Mouse (Mus musculus): ENCODE data around the gene Pabpn1. TPM values are rescaled to one million over a fixed set of nuclear protein-coding genes. Genes with fewer than 3 reads are reported as not detected.
"Not testable (repeated sequence)": the region's sequence is repeated elsewhere in the genome, so short reads cannot be mapped to it uniquely, and the experiment has no call there.

The Pabpn1 gene
- total RNA-seq, 2 experiments from 2014 or later, result 159 to 198 TPM

DNA sequence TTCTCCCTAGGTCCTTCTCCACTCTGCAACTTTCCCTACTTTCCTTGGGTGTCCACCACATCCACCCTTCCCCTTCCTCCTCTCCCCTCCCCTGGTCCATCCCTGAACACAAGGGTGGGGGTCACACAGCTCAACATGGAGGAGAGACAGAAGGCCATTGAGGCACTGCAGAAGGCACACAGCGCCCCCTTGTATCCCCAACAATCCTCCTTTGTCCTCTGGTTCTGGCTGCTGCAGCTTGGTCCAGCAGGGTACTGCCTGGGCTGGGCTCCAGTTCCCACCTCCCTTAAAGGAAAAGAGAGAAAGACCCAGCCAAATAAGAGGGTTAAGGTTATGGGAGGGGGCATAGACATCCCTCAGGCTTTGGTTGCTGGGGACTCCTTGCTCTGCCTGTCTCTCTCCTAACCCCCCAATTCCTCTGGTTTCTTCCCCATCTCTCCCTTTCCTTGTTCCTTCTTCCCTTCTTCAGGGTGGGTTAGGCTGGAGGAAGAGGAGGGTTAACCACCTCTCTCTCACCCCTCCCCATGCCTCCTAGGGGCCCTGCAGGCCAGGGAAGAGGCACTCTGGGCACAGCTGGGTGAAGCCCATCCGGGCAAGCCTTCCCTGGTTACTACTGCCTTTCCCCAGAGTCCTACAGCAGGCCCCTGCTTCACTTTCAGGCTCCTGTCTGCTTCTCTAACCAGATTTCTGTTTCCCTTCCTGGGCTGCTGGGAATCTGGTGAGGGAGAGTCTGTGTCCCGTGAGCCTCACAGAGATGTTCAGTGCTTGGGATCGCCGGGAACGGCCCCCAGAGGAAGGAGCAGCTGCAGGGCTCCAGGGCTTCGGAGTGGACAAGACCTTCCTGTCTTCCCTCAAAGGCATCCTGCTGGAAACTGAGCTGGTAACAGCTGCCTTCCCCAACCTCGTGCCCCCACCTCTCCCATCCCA, 43.9 kb downstream of the Pabpn1 start, which contains the start of gene Cmtm5:
Cmtm5 (plus strand) TSS at position 358 of the 927 bp plus-strand sequence.
- DNase-seq, result no peak

GRCm38 (mm10) chr14:54936831-54937160, 44.5 kb downstream of the Pabpn1 start:
- DNase-seq, result no peak

DNA sequence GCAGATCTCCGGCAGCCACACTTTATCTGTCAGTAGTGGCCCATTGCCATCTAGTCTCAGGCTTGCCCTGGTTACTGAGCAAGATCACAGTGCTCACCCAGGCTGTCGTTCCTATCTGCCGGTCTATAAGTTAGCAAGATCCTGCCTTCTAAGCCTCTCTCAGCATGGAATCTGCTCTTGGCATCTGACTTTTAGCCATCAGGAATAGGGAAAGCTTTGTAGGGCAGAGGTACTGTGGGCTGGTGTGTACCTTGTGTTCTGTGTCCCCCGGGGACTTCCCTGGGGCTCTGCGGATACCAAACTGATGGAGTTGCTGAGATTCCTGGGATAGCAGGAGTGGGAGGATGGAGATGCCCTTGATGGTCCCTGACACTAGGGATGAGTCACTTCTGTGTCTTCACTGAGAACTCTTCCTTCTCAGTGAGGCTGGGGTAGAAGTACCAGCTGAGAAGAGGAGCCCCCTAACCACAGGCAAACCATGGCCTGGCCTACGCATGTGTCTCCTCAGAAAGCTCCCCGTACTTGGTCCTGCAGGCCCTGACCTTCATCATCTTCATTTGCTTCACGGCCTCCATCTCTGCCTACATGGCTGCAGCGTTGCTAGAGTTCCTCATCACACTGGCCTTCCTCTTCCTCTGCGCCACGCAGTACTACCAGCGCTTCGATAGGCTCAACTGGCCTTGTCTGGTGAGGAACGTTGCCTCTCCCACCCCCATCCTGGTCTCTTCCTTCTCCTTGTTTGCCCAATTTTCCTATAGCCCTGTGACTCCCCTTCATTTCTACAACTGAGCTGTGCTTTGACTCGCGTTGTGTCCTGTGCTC, 45.3 kb downstream of the Pabpn1 start:
- no peak for DNase-seq

DNA sequence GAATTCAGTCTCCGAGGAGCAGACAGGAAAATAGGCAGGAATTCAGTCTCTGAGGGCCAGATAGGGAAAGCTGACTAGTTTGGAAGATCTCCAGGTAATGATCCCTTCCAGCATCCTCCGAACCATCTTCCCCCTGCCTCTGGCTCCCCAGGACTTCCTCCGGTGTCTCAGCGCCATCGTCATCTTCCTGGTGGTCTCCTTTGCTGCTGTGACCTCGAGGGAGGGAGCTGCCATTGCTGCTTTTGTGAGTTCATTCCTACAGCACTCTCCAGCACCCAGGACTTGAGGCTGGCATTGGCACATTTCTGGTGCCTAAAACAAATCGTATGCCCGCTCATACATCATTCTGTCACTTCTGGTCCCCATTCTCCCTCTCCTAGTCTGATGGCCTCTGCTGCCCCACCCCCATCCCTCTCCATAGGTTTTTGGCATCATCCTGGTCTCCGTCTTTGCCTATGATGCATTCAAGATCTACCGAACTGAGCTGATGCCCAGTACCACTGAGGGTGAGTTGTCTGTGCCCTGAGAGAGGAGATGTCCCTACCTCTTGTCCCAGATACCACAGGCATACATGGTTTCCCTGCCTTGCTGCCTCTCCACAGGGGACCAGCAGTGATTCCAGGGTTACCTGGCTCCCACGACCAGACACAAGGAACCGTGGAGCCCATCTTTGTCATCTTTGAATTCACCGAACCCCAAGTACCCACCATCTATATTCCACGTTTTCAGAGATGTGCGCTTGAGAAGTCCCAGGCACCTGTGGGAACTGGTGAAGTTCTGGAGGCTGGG, 46.3 kb downstream of the Pabpn1 start:
- no peak for DNase-seq

- DNase-seq, result peak; percentile 83
Measured at GRCm38 (mm10) chr14:54939434-54940175, 47.3 kb downstream of the Pabpn1 start.

- DNase-seq, result no peak
Measured at GRCm38 (mm10) chr14:54940176-54940530, 47.9 kb downstream of the Pabpn1 start.

DNA sequence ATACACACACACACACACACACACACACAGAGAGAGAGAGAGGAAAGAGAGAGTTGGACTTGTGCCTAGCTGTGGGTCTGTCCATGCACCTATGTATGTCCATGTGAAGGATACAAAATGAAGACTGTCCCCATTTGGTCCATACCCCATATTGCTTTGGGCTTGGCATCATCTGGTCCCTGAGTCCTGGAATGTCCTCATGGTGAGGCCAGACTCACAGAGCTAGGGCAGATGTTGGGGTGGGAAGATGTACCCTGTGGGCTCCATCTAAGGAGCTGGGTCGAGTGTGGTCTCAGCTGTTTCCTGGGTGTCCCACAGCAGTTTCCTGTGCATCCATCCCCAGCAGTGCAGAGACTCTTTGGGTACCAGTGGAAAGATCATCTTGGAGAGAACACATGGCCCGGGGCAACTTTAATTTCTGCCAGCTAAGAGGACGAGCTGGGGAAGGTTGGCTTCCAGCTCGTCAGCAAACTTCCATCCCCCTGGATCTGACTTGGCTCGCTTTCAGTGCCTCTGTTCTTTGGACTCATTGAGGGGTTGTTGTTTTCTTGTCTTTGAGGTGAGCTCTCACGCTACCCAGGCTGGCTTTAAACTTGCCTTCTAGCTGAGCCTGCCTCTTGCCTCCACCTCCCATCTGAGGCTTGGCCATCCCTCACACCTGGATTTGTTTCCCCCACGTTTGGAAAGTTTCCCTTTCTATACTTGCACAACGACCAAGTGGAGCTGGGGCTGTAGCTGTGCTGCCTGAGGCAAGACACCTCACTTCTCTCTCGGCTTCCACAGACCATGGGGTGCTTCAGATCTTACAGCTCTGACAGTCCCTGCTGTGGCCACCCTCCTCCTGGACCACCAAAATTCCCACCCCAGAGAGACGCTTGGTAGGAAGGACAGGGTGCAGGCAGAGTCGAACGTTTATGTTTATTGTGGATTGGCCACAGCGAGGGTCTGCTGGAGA, 49.0 kb downstream of the Pabpn1 start:
- DNase-seq, result no peak

DNA sequence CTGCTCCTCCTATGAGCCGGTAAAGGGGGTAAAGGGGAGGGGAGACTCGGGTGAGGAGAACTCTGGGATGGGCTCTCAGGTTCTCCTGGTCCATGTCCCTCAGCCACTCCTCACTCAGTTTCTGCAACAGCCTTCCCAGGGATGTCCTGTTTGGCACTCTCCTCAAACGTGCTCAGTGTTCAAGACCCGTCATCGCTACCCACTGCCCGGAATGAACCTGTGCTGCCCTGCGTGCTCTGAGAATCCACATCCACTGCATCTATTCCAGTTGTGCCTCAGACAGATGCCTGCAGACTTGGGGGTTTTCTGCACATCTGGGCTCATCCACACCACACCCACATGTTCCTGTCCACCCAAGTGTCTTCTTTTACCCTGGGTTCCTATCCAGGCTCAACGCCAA, 50.2 kb downstream of the Pabpn1 start:
- DNase-seq, result no peak

DNA sequence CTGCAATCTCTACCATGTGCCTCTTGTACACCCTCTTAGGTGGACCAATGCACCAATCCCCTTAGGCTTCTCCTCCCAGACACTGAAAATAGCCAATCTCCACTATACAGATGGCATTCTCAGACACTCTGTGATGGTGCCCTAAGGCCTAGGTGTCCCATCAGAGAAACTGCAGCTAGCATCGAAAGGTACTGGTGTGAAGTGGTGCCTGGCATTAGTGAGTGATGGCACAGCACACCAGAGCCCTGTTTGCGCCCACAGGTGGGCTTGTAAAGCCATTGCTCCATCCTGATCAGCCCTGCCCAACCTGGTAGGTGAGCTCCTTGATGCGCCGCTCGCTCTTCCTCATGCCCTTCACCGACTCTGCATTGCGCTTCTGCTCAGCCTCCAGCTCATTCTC, 51.7 kb downstream of the Pabpn1 start:
- DNase-seq, result no peak

DNA sequence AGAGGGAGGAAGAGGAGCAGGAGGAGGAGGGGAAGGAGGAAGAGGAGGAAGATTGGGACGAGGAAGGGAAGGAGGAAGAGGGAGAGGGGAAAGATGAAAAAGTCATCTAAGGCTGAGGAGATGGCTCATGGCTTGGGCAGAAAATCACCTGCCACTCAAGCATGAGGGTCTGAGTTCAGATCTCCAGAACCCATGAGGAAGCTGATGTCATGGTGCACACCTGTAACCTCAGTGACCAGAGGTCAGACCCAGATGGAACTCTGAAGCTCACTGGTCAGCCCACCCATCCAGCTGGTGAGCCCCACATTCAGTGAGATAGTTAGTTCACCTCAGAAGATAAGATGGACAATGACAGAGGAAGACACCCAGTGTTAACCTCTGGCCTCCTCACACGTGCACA, 52.6 kb downstream of the Pabpn1 start:
- DNase-seq, result no peak

GRCm38 (mm10) chr14:54945975-54946704, 53.8 kb downstream of the Pabpn1 start:
- no peak for DNase-seq

- not testable (repeated sequence) for DNase-seq
Measured at GRCm38 (mm10) chr14:54947008-54947407, 54.7 kb downstream of the Pabpn1 start.

Other genes with a start within 250 kb of the Pabpn1 start
- 10 to 100 TPM; 35.5 to 36.6 TPM for gene 1700123O20Rik, start 206.3 kb upstream of the Pabpn1 start, total RNA-seq (2021)
- gene Acin1, start 205.6 kb upstream of the Pabpn1 start, total RNA-seq (2021), result 100 to 1,000 TPM; 132 to 167 TPM
- gene Gm29776, start 193.7 kb upstream of the Pabpn1 start, total RNA-seq (2021), result not detected
- gene Cebpe, start 180.3 kb upstream of the Pabpn1 start, total RNA-seq (2021), result under 1 TPM; 0.57 to 0.70 TPM
- 10 to 100 TPM; 29.4 to 30.6 TPM for gene Slc7a8, start 110.6 kb upstream of the Pabpn1 start, total RNA-seq (2021)
- gene Rnf212b, start 78.4 kb upstream of the Pabpn1 start, total RNA-seq (2021), result under 1 TPM in 1 of 2 experiments, not detected in 1; 0.87 TPM
- gene Homez, start 21.5 kb upstream of the Pabpn1 start, total RNA-seq (2021), result 10 to 100 TPM; 12.2 to 18.1 TPM
- 10 to 100 TPM; 11.2 to 16.6 TPM for gene Ppp1r3e, start 14.9 kb upstream of the Pabpn1 start, total RNA-seq (2021)
- gene Bcl2l2, start 9.1 kb upstream of the Pabpn1 start, total RNA-seq (2021), result 10 to 100 TPM; 39.3 to 44.2 TPM
- 1 to 10 TPM; 1.2 to 7.1 TPM for gene Gm20521, start 9.1 kb upstream of the Pabpn1 start, total RNA-seq (2021)
- 10 to 100 TPM; 29.8 to 37.2 TPM for gene Slc22a17, start 20.6 kb downstream of the Pabpn1 start, total RNA-seq (2021)
- gene Efs, start 33.6 kb downstream of the Pabpn1 start, total RNA-seq (2021), result 1 to 10 TPM; 7.4 to 9.9 TPM
- gene Il25, start 40.2 kb downstream of the Pabpn1 start, total RNA-seq (2021), result not detected
- 1 to 10 TPM; 1.3 to 2.6 TPM for gene Cmtm5, start 43.8 kb downstream of the Pabpn1 start, total RNA-seq (2021)
- 10 to 100 TPM in 1 of 2 experiments, 1 to 10 TPM in 1; 5.1 to 22.1 TPM for gene Myh6, start 74.4 kb downstream of the Pabpn1 start, total RNA-seq (2021)
- gene Gm17428, start 84.4 kb downstream of the Pabpn1 start, total RNA-seq (2021), result not detected
- 100 to 1,000 TPM in 1 of 2 experiments, 10 to 100 TPM in 1; 24.9 to 114 TPM for gene Myh7, start 102.1 kb downstream of the Pabpn1 start, total RNA-seq (2021)
- 10 to 100 TPM; 32.9 to 38.1 TPM for gene Ngdn, start 123.0 kb downstream of the Pabpn1 start, total RNA-seq (2021)
- 1 to 10 TPM; 5.2 to 9.9 TPM for gene Zfhx2, start 199.8 kb downstream of the Pabpn1 start, total RNA-seq (2021)
- 10 to 100 TPM; 13.2 to 17.5 TPM for gene Thtpa, start 202.3 kb downstream of the Pabpn1 start, total RNA-seq (2021)
- gene Ap1g2, start 214.1 kb downstream of the Pabpn1 start, total RNA-seq (2021), result 10 to 100 TPM; 20.0 to 31.3 TPM
- 1 to 10 TPM; 4.3 to 7.5 TPM for gene Jph4, start 224.4 kb downstream of the Pabpn1 start, total RNA-seq (2021)